Mouse (Mus musculus): Measurements from ENCODE around the gene Ankrd49. TPM values are rescaled to one million over a fixed set of nuclear protein-coding genes. Genes with fewer than 3 reads are reported as not detected.

Gene Ankrd49
- polyA plus RNA-seq, 1 experiment, result 1.1 TPM

- H3K4me3 ChIP-seq (replicated peaks), result no peak overlapping the region
- TF ChIP-seq TAL1 (IDR thresholded peaks at IDR 0.05; ENCODE audit: low read length) (no peak), GATA1 (IDR thresholded peaks at IDR 0.05; ENCODE audit: low read length) (no peak)
- no peaks in the 10 kb centered on the region for H3K9me3 ChIP-seq (ENCODE audit: control insufficient read depth, low read length)
- H3K36me3 ChIP-seq (ENCODE audit: control insufficient read depth), result peaks cover 36% of the 10 kb centered on the region
- H3K4me1 ChIP-seq (ENCODE audit: control insufficient read depth), result peaks cover 6% of the 10 kb centered on the region
- H3K27me3 ChIP-seq (ENCODE audit: control insufficient read depth), result no peaks in the 10 kb centered on the region
Observed at GRCm38 (mm10) chr9:14778341-14778740, 6.3 kb downstream of the Ankrd49 start.

GRCm38 (mm10) chr9:14773813-14774212 is 10.8 kb downstream of the Ankrd49 start:
- H3K9me3 ChIP-seq (ENCODE audit: control insufficient read depth, low read length), result no peaks in the 10 kb centered on the region
- no peaks in the 10 kb centered on the region for H3K36me3 ChIP-seq (ENCODE audit: control insufficient read depth)
- no peaks in the 10 kb centered on the region for H3K4me1 ChIP-seq (ENCODE audit: control insufficient read depth)
- no peak overlapping the region for H3K4me3 ChIP-seq (replicated peaks)
- TF ChIP-seq GATA1 (IDR thresholded peaks at IDR 0.05; ENCODE audit: low read length), result no peak
- no peak for TF ChIP-seq TAL1 (IDR thresholded peaks at IDR 0.05; ENCODE audit: low read length)
- peaks cover 21% of the 10 kb centered on the region for H3K27me3 ChIP-seq (ENCODE audit: control insufficient read depth)

GRCm38 (mm10) chr9:14772074-14772473 is 12.6 kb downstream of the Ankrd49 start:
- no peaks in the 10 kb centered on the region for H3K36me3 ChIP-seq (ENCODE audit: control insufficient read depth)
- no peaks in the 10 kb centered on the region for H3K9me3 ChIP-seq (ENCODE audit: control insufficient read depth, low read length)
- no peak overlapping the region for H3K4me3 ChIP-seq (replicated peaks)
- no peak for TF ChIP-seq GATA1 (IDR thresholded peaks at IDR 0.05; ENCODE audit: low read length)
- TF ChIP-seq TAL1 (IDR thresholded peaks at IDR 0.05; ENCODE audit: low read length), result no peak
- H3K4me1 ChIP-seq (ENCODE audit: control insufficient read depth), result no peaks in the 10 kb centered on the region
- peaks cover 21% of the 10 kb centered on the region for H3K27me3 ChIP-seq (ENCODE audit: control insufficient read depth)

GRCm38 (mm10) chr9:14770803-14771471 is 13.7 kb downstream of the Ankrd49 start, which contains the start of gene 1700012B09Rik:
TSS of gene 1700012B09Rik (minus strand) at chr9:14771030.
- TF ChIP-seq GATA1 (IDR thresholded peaks at IDR 0.05; ENCODE audit: low read length), result no peak
- no peak for TF ChIP-seq TAL1 (IDR thresholded peaks at IDR 0.05; ENCODE audit: low read length)
- H3K9me3 ChIP-seq (ENCODE audit: control insufficient read depth, low read length), result no peaks in the 10 kb centered on the region
- peaks cover 21% of the 10 kb centered on the region for H3K27me3 ChIP-seq (ENCODE audit: control insufficient read depth)
- H3K36me3 ChIP-seq (ENCODE audit: control insufficient read depth), result no peaks in the 10 kb centered on the region
- no peaks in the 10 kb centered on the region for H3K4me1 ChIP-seq (ENCODE audit: control insufficient read depth)
- no peak within 1 kb of the TSS for H3K4me3 ChIP-seq (replicated peaks)

GRCm38 (mm10) chr9:14769811-14770210 is 14.8 kb downstream of the Ankrd49 start:
- H3K4me3 ChIP-seq (replicated peaks), result no peak overlapping the region
- no peaks in the 10 kb centered on the region for H3K4me1 ChIP-seq (ENCODE audit: control insufficient read depth)
- H3K36me3 ChIP-seq (ENCODE audit: control insufficient read depth), result no peaks in the 10 kb centered on the region
- TF ChIP-seq GATA1 (IDR thresholded peaks at IDR 0.05; ENCODE audit: low read length) (no peak), TAL1 (IDR thresholded peaks at IDR 0.05; ENCODE audit: low read length) (no peak)
- H3K9me3 ChIP-seq (ENCODE audit: control insufficient read depth, low read length), result no peaks in the 10 kb centered on the region
- peaks cover 21% of the 10 kb centered on the region for H3K27me3 ChIP-seq (ENCODE audit: control insufficient read depth)

GRCm38 (mm10) chr9:14764765-14765164 is 19.9 kb downstream of the Ankrd49 start:
- no peak for TF ChIP-seq TAL1 (IDR thresholded peaks at IDR 0.05; ENCODE audit: low read length)
- no peaks in the 10 kb centered on the region for H3K9me3 ChIP-seq (ENCODE audit: control insufficient read depth, low read length)
- H3K27me3 ChIP-seq (ENCODE audit: control insufficient read depth), result peaks cover 4% of the 10 kb centered on the region
- no peaks in the 10 kb centered on the region for H3K4me1 ChIP-seq (ENCODE audit: control insufficient read depth)
- no peaks in the 10 kb centered on the region for H3K36me3 ChIP-seq (ENCODE audit: control insufficient read depth)
- no peak overlapping the region for H3K4me3 ChIP-seq (replicated peaks)

GRCm38 (mm10) chr9:14759261-14759660 is 25.4 kb downstream of the Ankrd49 start:
- no peaks in the 10 kb centered on the region for H3K27me3 ChIP-seq (ENCODE audit: control insufficient read depth)
- no peak overlapping the region for H3K4me3 ChIP-seq (replicated peaks)
- TF ChIP-seq TAL1 (IDR thresholded peaks at IDR 0.05; ENCODE audit: low read length) (no peak), GATA1 (IDR thresholded peaks at IDR 0.05; ENCODE audit: low read length) (no peak)
- H3K9me3 ChIP-seq (ENCODE audit: control insufficient read depth, low read length), result no peaks in the 10 kb centered on the region
- no peaks in the 10 kb centered on the region for H3K4me1 ChIP-seq (ENCODE audit: control insufficient read depth)
- H3K36me3 ChIP-seq (ENCODE audit: control insufficient read depth), result no peaks in the 10 kb centered on the region

GRCm38 (mm10) chr9:14758590-14758989 is 26.1 kb downstream of the Ankrd49 start:
- no peaks in the 10 kb centered on the region for H3K36me3 ChIP-seq (ENCODE audit: control insufficient read depth)
- no peaks in the 10 kb centered on the region for H3K27me3 ChIP-seq (ENCODE audit: control insufficient read depth)
- TF ChIP-seq TAL1 (IDR thresholded peaks at IDR 0.05; ENCODE audit: low read length) (no peak), GATA1 (IDR thresholded peaks at IDR 0.05; ENCODE audit: low read length) (no peak)
- H3K4me1 ChIP-seq (ENCODE audit: control insufficient read depth), result no peaks in the 10 kb centered on the region
- no peak overlapping the region for H3K4me3 ChIP-seq (replicated peaks)
- no peaks in the 10 kb centered on the region for H3K9me3 ChIP-seq (ENCODE audit: control insufficient read depth, low read length)

- Histone ChIP-seq H3K4me1 (ENCODE audit: control insufficient read depth) (no peaks in the 10 kb centered on the region; the same call in 1 of the 2 replicates), H3K9me3 (ENCODE audit: control insufficient read depth, low read length) (no peaks in the 10 kb centered on the region), H3K4me3 (replicated peaks) (no peak overlapping the region), H3K36me3 (ENCODE audit: control insufficient read depth) (no peaks in the 10 kb centered on the region), H3K27me3 (ENCODE audit: control insufficient read depth) (peaks cover 20% of the 10 kb centered on the region)
- TF ChIP-seq GATA1 (IDR thresholded peaks at IDR 0.05; ENCODE audit: low read length) (no peak), TAL1 (IDR thresholded peaks at IDR 0.05; ENCODE audit: low read length) (no peak)
Observed at GRCm38 (mm10) chr9:14754469-14754868, 30.2 kb downstream of the Ankrd49 start.

GRCm38 (mm10) chr9:14753947-14754346 is 30.7 kb downstream of the Ankrd49 start:
- no peak for TF ChIP-seq GATA1 (IDR thresholded peaks at IDR 0.05; ENCODE audit: low read length)
- no peak for TF ChIP-seq TAL1 (IDR thresholded peaks at IDR 0.05; ENCODE audit: low read length)
- Histone ChIP-seq H3K4me3 (replicated peaks) (no peak overlapping the region), H3K36me3 (ENCODE audit: control insufficient read depth) (no peaks in the 10 kb centered on the region), H3K4me1 (ENCODE audit: control insufficient read depth) (no peaks in the 10 kb centered on the region; the same call in 1 of the 2 replicates), H3K9me3 (ENCODE audit: control insufficient read depth, low read length) (no peaks in the 10 kb centered on the region), H3K27me3 (ENCODE audit: control insufficient read depth) (peaks cover 20% of the 10 kb centered on the region)
